Mouse (Mus musculus) kidney, embryonic 15.5 days (tissue): ENCODE results near the gene Arl15. TPM values are rescaled to one million over a fixed set of nuclear protein-coding genes. Genes with fewer than 3 reads are reported as not detected.

Experiments
- ATAC-seq: fragments of 200-750 bp; cut with Nextera tagmentation; replicated peaks from 2 replicates; pipeline ENCODE4 v1.8.0; 2017; ENCODE audit warnings: moderate TSS enrichment; ENCODE audit not compliant: low FRiP score
- H3K27ac ChIP-seq: fragments of 300-500 bp; sonication (generic); 2 replicates; pipeline ENCODE4 v1.5.1; 2015; ENCODE audit warnings: mild to moderate bottlenecking, inconsistent platforms
- H3K27me3 ChIP-seq: fragments of 300-500 bp; sonication (generic); 2 replicates; pipeline ENCODE4 v1.6.1; 2015; ENCODE audit warnings: inconsistent platforms
- H3K36me3 ChIP-seq: fragments of 300-500 bp; sonication (generic); 2 replicates; pipeline ENCODE4 v1.6.1; 2015; ENCODE audit warnings: inconsistent platforms
- H3K4me1 ChIP-seq: fragments of 300-500 bp; sonication (generic); 2 replicates; pipeline ENCODE4 v1.6.1; 2015; ENCODE audit warnings: inconsistent platforms
- H3K4me2 ChIP-seq: fragments of 300-500 bp; sonication (generic); 2 replicates; pipeline ENCODE4 v1.6.1; 2015; ENCODE audit warnings: moderate library complexity, mild to moderate bottlenecking, inconsistent platforms
- H3K4me3 ChIP-seq: fragments of 300-500 bp; sonication (generic); replicated peaks from 2 replicates; pipeline ENCODE4 v1.5.1; 2015; ENCODE audit warnings: mild to moderate bottlenecking, inconsistent platforms
- H3K9ac ChIP-seq: fragments of 300-500 bp; sonication (generic); 2 replicates; pipeline ENCODE4 v1.6.1; 2015; ENCODE audit warnings: mild to moderate bottlenecking, inconsistent platforms
- H3K9me3 ChIP-seq: fragments of 300-500 bp; sonication (generic); replicated peaks from 2 replicates; pipeline ENCODE4 v1.6.1; 2016; ENCODE audit warnings: inconsistent platforms
- WGBS: fragments of 180-500 bp; shearing (Covaris S2); methylation state at CpG from one replicate; pipeline ENCODE4 v1.1.7; 2015; ENCODE audit warnings: mixed read lengths; 5-methylcytosine and 5-hydroxymethylcytosine counted together
- polyA plus RNA-seq: library from polyadenylated mRNA; unstranded; fragments of >200 nt; fragmentation: Nextera tagmentation; extraction: Ambion mirVana; gene quantifications from 2 replicates; pipeline ENCODE4 v1.2.1, GENCODE M21; 2015

Arl15 gene
- polyA plus RNA-seq, 1 experiment from 2014 or later = 14.1 TPM

GRCm38 (mm10) chr13:113811910-113812592 lies 17.7 kb downstream of the Arl15 start:
- Histone ChIP-seq H3K4me1 (peaks cover 59% of the 10 kb centered on the region), H3K36me3 (no peaks in the 10 kb centered on the region), H3K9me3 (no peaks in the 10 kb centered on the region), H3K4me2 (no peak overlapping the region), H3K27me3 (no peaks in the 10 kb centered on the region), H3K9ac (no peak overlapping the region), H3K27ac (peak overlapping the region; percentile 84), H3K4me3 (no peak overlapping the region)
- peak; percentile 59 for ATAC-seq
- WGBS = 38% methylated on average over 9 of the region's 9 CpGs

DNA sequence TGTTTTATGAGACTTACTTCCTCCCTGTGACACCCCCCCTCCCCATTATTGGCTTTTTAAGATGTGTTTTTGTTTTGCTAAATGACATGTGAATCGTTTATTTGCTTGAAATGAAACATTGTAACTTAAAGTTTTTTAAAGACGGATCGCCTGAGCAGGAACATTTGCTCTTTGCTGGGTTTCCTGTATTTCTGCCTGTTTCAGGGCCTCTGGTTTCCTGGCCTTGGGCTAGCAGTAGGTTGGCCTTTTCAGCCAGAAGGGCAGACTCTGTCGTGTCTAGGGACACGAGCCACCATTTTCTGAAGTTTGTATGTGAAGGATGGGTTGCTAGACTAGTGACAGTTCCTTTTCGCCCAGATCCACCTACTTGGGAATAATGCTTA lies 18.3 kb downstream of the Arl15 start:
- H3K27me3 ChIP-seq = no peaks in the 10 kb centered on the region

GRCm38 (mm10) chr13:113814121-113814520 lies 19.8 kb downstream of the Arl15 start:
- no peaks in the 10 kb centered on the region for H3K36me3 ChIP-seq
- no peak overlapping the region for H3K4me2 ChIP-seq
- no peak overlapping the region for H3K9ac ChIP-seq
- no peak overlapping the region for H3K4me3 ChIP-seq
- peaks cover 61% of the 10 kb centered on the region for H3K4me1 ChIP-seq
- H3K9me3 ChIP-seq = no peaks in the 10 kb centered on the region
- no peaks in the 10 kb centered on the region for H3K27me3 ChIP-seq
- H3K27ac ChIP-seq = 0 out of 2 replicates have a peak overlapping the region, but pooled peaks have one; percentile 15
- ATAC-seq = no peak
- 49% methylated on average over 8 of the region's 8 CpGs for WGBS

More for the DNA sequence above, 18.3 kb downstream of the Arl15 start:
- no peak overlapping the region for H3K4me2 ChIP-seq
- no peaks in the 10 kb centered on the region for H3K9me3 ChIP-seq
- ATAC-seq = no peak
- H3K36me3 ChIP-seq = no peaks in the 10 kb centered on the region
- H3K4me1 ChIP-seq = peaks cover 61% of the 10 kb centered on the region
- no peak overlapping the region for H3K9ac ChIP-seq
- H3K27ac ChIP-seq = peak overlapping the region; percentile 84
- WGBS = 36% methylated on average over 6 of the region's 6 CpGs
- no peak overlapping the region for H3K4me3 ChIP-seq

DNA sequence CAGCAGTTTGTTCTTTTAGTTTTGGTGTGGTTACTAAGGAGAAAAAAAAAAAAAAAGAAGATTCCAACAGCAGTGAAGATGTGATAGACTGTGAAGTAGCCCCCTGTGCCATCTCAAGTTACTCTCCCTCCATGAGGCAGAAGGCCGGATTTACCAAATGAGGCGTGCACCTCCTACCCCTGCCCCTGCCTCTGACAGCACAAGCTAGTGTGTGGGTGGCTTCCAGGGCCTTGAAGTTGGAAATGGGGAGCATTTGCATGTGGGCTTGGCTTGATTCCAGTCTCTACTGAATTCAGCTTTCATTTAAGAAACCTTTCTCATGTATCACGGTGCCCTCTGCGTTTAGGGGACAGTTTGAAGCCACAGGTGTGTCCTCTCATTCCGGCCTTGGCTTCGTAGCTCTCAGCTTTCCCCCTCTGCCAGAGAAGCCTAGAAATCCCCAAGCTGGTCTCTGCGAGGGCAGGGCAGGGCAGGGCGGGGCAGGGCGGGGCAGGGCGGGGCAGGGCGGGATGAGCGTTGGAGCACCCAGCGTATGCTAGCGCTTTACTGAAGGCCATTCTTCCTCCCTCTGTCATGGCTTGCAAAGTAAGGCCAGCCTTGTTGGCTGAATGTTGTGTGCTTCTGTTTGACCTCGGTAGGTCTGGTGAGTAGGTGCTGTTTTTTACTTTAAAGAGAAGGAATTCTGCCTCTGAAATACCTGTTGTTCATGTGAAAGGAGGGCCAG lies 21.6 kb downstream of the Arl15 start:
- Histone ChIP-seq H3K9me3 (no peaks in the 10 kb centered on the region), H3K9ac (no peak overlapping the region), H3K27me3 (no peaks in the 10 kb centered on the region), H3K4me3 (no peak overlapping the region), H3K36me3 (no peaks in the 10 kb centered on the region), H3K4me1 (peaks cover 56% of the 10 kb centered on the region), H3K27ac (peak overlapping the region; percentile 73), H3K4me2 (peak overlapping the region; percentile 39)
- 17% methylated on average over 15 of the region's 15 CpGs for WGBS
- peak; percentile 91 for ATAC-seq

- peak; percentile 10; the same call in 1 of the 2 replicates for ATAC-seq
- no peaks in the 10 kb centered on the region for H3K27me3 ChIP-seq
- H3K4me3 ChIP-seq = no peak overlapping the region
- H3K27ac ChIP-seq = peak overlapping the region; percentile 73
- peak overlapping the region; percentile 39 for H3K4me2 ChIP-seq
- WGBS = 50% methylated on average over 6 of the region's 6 CpGs
- no peaks in the 10 kb centered on the region for H3K36me3 ChIP-seq
- H3K4me1 ChIP-seq = peaks cover 51% of the 10 kb centered on the region
- H3K9ac ChIP-seq = no peak overlapping the region
- no peaks in the 10 kb centered on the region for H3K9me3 ChIP-seq
Observed at GRCm38 (mm10) chr13:113816421-113816810, 22.1 kb downstream of the Arl15 start.

- no peak for ATAC-seq
- no peak overlapping the region for H3K4me3 ChIP-seq
- H3K27me3 ChIP-seq = no peaks in the 10 kb centered on the region
- no peak overlapping the region for H3K9ac ChIP-seq
- no peak overlapping the region for H3K27ac ChIP-seq
- H3K4me1 ChIP-seq = peaks cover 38% of the 10 kb centered on the region
- no peak overlapping the region for H3K4me2 ChIP-seq
- no peaks in the 10 kb centered on the region for H3K36me3 ChIP-seq
- 95% methylated on average over 7 of the region's 7 CpGs for WGBS
- no peaks in the 10 kb centered on the region for H3K9me3 ChIP-seq
Observed at GRCm38 (mm10) chr13:113819006-113819405, 24.7 kb downstream of the Arl15 start.

DNA sequence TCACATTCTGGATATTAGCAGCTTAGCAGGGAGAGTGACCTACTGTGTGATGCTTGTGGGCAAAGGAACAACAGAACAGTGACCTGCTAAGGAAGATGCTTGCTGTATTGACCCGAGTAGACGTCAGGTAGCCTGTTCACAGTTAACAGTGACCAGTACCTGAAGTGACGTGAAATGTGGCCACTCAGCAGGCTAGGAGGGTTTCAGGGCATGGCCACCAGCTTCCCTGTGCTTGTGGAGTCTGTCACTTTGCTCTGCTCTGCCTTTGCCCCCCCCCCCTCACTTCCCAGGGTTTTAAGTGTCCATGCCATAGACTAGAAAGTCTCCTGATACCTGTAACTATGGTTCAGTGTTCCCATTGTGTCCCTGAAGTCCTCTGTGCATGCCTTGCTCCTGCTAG lies 25.9 kb downstream of the Arl15 start:
- peaks cover 33% of the 10 kb centered on the region for H3K4me1 ChIP-seq
- H3K4me2 ChIP-seq = no peak overlapping the region
- no peaks in the 10 kb centered on the region for H3K9me3 ChIP-seq
- no peaks in the 10 kb centered on the region for H3K36me3 ChIP-seq
- no peak overlapping the region for H3K27ac ChIP-seq
- H3K9ac ChIP-seq = no peak overlapping the region
- WGBS = 92% methylated on average over 3 of the region's 3 CpGs
- H3K27me3 ChIP-seq = no peaks in the 10 kb centered on the region
- H3K4me3 ChIP-seq = no peak overlapping the region
- no peak for ATAC-seq

- H3K27ac ChIP-seq = no peak overlapping the region
- no peaks in the 10 kb centered on the region; the same call in 1 of the 2 replicates for H3K36me3 ChIP-seq
- 86% methylated on average over 12 of the region's 12 CpGs for WGBS
- ATAC-seq = no peak
- H3K9ac ChIP-seq = no peak overlapping the region
- no peak overlapping the region for H3K4me3 ChIP-seq
- peaks cover 16% of the 10 kb centered on the region for H3K4me1 ChIP-seq
- H3K9me3 ChIP-seq = no peaks in the 10 kb centered on the region
- H3K27me3 ChIP-seq = no peaks in the 10 kb centered on the region
- no peak overlapping the region for H3K4me2 ChIP-seq
Observed at GRCm38 (mm10) chr13:113821891-113822290, 27.6 kb downstream of the Arl15 start.

DNA sequence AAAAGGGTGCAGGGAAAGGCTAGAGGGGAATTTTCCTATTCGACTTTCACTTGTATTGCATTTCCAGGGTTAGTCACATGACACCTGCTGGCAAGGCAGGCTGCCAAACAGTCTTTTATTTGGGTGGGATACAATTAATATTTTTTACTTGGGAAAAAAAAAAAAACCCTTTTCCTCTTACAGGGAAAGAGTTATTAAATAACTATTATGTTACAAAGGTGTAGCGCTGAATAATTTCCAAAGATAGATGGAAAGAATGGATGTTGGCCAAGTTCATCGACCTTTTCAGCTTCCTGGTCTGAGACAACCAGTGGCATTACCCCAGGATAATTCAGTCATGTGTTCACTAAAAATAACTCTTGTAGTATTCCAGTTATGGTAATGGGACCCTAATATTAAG lies 29.7 kb downstream of the Arl15 start:
- H3K9me3 ChIP-seq = no peaks in the 10 kb centered on the region
- H3K27ac ChIP-seq = no peak overlapping the region
- peaks cover 12% of the 10 kb centered on the region for H3K4me1 ChIP-seq
- H3K4me3 ChIP-seq = no peak overlapping the region
- no peak for ATAC-seq
- H3K36me3 ChIP-seq = no peaks in the 10 kb centered on the region; the same call in 1 of the 2 replicates
- 79% methylated on average over 3 of the region's 3 CpGs for WGBS
- no peaks in the 10 kb centered on the region for H3K27me3 ChIP-seq
- no peak overlapping the region for H3K4me2 ChIP-seq
- no peak overlapping the region for H3K9ac ChIP-seq

DNA sequence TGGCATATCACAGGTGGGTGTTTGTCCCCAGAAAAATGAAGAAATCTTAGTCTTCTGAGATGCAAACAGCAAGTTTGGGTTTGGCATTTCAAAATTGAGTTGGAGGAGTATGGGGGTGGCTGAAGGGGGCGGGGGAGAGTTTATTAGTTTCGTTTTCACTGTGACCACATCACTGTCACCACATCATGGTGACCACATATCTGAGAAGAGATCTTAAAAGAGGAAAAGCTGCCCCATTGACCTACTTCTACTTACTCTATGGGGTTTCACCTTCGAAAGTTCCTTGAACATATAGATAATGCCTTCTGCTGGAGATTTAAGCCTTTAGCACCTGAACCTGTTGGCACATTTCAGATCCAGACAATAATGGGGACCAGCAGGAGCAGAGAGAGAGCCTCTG lies 34.3 kb downstream of the Arl15 start:
- 93% methylated on average over 3 of the region's 3 CpGs for WGBS
- H3K27me3 ChIP-seq = no peaks in the 10 kb centered on the region
- ATAC-seq = no peak
- H3K9me3 ChIP-seq = no peaks in the 10 kb centered on the region
- H3K36me3 ChIP-seq = no peaks in the 10 kb centered on the region; the same call in 1 of the 2 replicates
- H3K27ac ChIP-seq = no peak overlapping the region
- H3K9ac ChIP-seq = no peak overlapping the region
- H3K4me3 ChIP-seq = no peak overlapping the region
- H3K4me2 ChIP-seq = no peak overlapping the region
- peaks cover 8% of the 10 kb centered on the region for H3K4me1 ChIP-seq

DNA sequence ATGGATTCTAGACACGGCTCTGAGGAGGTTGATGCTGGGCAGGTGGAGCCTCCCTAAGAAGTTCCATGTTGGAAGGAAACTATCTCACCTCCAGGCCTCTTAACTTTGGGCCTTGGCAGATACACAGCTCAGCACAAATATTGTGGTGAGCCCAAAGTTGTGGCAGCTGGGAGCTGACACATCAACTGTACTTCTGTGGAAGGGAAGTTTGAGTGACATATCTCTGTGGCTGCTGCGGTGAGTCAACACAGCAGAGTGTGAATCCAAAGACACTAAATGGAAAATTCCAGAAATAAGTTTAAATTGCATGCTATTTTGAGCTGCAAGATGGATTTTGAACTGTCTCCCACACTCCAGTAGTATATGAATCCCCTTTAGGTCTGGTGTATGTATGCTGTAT lies 34.8 kb downstream of the Arl15 start:
- H3K4me1 ChIP-seq = peaks cover 8% of the 10 kb centered on the region; the same call in 1 of the 2 replicates
- H3K4me2 ChIP-seq = no peak overlapping the region
- H3K9me3 ChIP-seq = no peaks in the 10 kb centered on the region
- no peaks in the 10 kb centered on the region for H3K27me3 ChIP-seq
- H3K36me3 ChIP-seq = no peaks in the 10 kb centered on the region; the same call in 1 of the 2 replicates
- no peak overlapping the region for H3K27ac ChIP-seq
- H3K9ac ChIP-seq = no peak overlapping the region
- H3K4me3 ChIP-seq = no peak overlapping the region
- WGBS = 93% methylated on average over 2 of the region's 2 CpGs
- no peak for ATAC-seq

GRCm38 (mm10) chr13:113830805-113831204 lies 36.5 kb downstream of the Arl15 start:
- no peak overlapping the region for H3K9ac ChIP-seq
- H3K4me3 ChIP-seq = no peak overlapping the region
- H3K4me2 ChIP-seq = no peak overlapping the region
- no peaks in the 10 kb centered on the region; the same call in 1 of the 2 replicates for H3K36me3 ChIP-seq
- no peaks in the 10 kb centered on the region for H3K27me3 ChIP-seq
- H3K27ac ChIP-seq = no peak overlapping the region
- ATAC-seq = no peak
- WGBS = 68% methylated on average over 3 of the region's 3 CpGs
- 0 out of 2 replicates have a peak, but pooled peaks cover 5% of the 10 kb centered on the region for H3K4me1 ChIP-seq
- H3K9me3 ChIP-seq = no peaks in the 10 kb centered on the region
